Mouse (Mus musculus): Measurements from ENCODE around the gene Samd14. TPM values are rescaled to one million over a fixed set of nuclear protein-coding genes. Genes with fewer than 3 reads are reported as not detected.

Gene Samd14
- polyA plus RNA-seq, 1 experiment: 3.2 TPM

DNA sequence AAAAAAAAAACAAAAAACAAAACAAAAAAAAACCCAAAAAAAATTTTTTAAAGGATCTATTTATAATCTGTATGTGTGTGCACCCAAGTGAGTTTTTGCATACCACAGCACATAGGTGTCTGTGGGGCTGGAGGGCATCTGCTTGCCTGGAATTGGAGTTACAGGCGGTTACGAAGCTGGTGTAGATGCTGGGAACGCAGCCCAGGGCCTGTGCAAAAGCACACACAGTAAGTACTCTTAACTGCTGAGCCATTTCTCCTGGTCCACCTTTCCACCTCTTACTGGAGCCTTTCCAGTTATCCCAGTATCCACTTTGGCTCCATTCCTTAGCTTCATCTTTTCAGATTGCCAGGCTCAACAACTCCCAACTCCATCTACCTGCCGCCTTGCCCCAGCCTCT, 33.4 kb downstream of the Samd14 start:
- Histone ChIP-seq H3K4me1 (ENCODE audit: control insufficient read depth, insufficient read depth, low read length) (peaks cover 18% of the 10 kb centered on the region), H3K4me3 (ENCODE audit: insufficient read depth, low read depth, low read length) (no peak overlapping the region), H3K27me3 (replicated peaks; ENCODE audit: control insufficient read depth, insufficient read depth, low read length) (no peaks in the 10 kb centered on the region), H3K36me3 (ENCODE audit: control insufficient read depth, insufficient read depth, low read length) (no peaks in the 10 kb centered on the region), H3K27ac (ENCODE audit: insufficient read depth, low read depth, low read length) (no peak overlapping the region)
- TF ChIP-seq POLR2A (IDR thresholded peaks at IDR 0.05; ENCODE audit: low read depth, low read length) (no peak), CTCF (conservative IDR thresholded peaks at IDR 0.05; ENCODE audit: insufficient read depth, insufficient read length, low read depth, low read length) (no peak)
- DNase-seq: no peak
- WGBS: 94% methylated on average over 4 of the region's 4 CpGs

DNA sequence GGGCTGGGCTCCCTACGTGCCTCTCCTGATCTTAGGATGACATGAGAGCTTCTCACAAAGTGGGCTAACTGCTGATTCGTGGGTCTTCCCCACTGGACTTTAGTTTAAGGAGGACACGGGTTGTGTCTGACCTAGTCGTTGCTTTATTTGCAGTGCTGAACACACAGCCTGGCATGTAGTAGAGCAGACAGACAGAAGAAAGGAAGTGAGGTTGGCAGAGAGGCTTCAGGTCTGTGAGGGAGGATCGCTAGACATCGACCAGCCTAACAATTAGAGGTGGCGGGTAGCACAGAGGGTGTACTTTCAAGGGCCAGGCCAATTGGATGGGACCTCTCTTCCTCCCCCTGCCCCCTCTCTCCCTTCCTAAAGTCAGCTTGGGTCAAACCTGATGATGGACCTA, 33.9 kb downstream of the Samd14 start:
- DNase-seq: no peak
- 65% methylated on average over 7 of the region's 7 CpGs for WGBS
- H3K36me3 ChIP-seq (ENCODE audit: control insufficient read depth, insufficient read depth, low read length): no peaks in the 10 kb centered on the region
- peaks cover 13% of the 10 kb centered on the region for H3K4me1 ChIP-seq (ENCODE audit: control insufficient read depth, insufficient read depth, low read length)
- H3K27me3 ChIP-seq (replicated peaks; ENCODE audit: control insufficient read depth, insufficient read depth, low read length): no peaks in the 10 kb centered on the region
- TF ChIP-seq POLR2A (IDR thresholded peaks at IDR 0.05; ENCODE audit: low read depth, low read length): no peak
- TF ChIP-seq CTCF (conservative IDR thresholded peaks at IDR 0.05; ENCODE audit: insufficient read depth, insufficient read length, low read depth, low read length): no peak
- no peak overlapping the region for H3K27ac ChIP-seq (ENCODE audit: insufficient read depth, low read depth, low read length)
- no peak overlapping the region for H3K4me3 ChIP-seq (ENCODE audit: insufficient read depth, low read depth, low read length)

DNA sequence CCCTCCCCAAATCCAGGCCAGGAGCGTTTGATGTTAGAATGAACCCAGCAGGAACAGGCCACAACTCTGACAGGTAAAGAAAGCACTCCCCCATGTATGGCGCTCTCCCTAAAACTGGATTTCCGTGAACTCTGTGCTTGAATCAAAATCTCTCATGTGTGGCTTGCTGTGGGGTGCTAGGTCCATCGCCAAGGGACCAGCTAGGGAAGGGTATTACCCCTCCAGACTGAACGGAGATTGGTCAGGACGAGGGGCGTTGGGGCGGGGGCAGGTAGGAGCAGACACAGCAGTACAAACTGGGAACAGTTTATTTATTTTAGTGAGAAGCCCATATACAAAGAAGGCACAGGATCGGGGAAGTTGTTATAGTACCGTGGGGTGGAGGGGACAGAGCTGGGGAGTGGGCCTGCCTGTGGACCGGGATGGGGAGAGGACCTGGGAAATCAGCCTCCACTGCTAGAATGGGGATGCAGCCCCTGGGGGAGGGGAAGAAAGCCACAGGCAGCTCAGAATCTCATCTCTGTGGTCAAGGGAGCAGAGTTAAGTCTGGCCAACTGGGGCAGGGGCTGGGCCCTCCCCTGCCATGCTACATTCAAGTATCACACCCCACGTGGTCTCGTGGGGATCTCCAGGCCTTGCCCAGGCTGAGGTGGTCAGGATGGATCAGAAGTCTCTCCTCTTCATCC, 34.6 kb downstream of the Samd14 start:
- Histone ChIP-seq H3K4me1 (ENCODE audit: control insufficient read depth, insufficient read depth, low read length) (peaks cover 9% of the 10 kb centered on the region), H3K36me3 (ENCODE audit: control insufficient read depth, insufficient read depth, low read length) (no peaks in the 10 kb centered on the region), H3K27ac (ENCODE audit: insufficient read depth, low read depth, low read length) (no peak overlapping the region), H3K27me3 (replicated peaks; ENCODE audit: control insufficient read depth, insufficient read depth, low read length) (no peaks in the 10 kb centered on the region), H3K4me3 (ENCODE audit: insufficient read depth, low read depth, low read length) (no peak overlapping the region)
- WGBS: 72% methylated on average over 13 of the region's 13 CpGs
- TF ChIP-seq CTCF (conservative IDR thresholded peaks at IDR 0.05; ENCODE audit: insufficient read depth, insufficient read length, low read depth, low read length): no peak
- no peak for TF ChIP-seq POLR2A (IDR thresholded peaks at IDR 0.05; ENCODE audit: low read depth, low read length)
- no peak for DNase-seq

DNA sequence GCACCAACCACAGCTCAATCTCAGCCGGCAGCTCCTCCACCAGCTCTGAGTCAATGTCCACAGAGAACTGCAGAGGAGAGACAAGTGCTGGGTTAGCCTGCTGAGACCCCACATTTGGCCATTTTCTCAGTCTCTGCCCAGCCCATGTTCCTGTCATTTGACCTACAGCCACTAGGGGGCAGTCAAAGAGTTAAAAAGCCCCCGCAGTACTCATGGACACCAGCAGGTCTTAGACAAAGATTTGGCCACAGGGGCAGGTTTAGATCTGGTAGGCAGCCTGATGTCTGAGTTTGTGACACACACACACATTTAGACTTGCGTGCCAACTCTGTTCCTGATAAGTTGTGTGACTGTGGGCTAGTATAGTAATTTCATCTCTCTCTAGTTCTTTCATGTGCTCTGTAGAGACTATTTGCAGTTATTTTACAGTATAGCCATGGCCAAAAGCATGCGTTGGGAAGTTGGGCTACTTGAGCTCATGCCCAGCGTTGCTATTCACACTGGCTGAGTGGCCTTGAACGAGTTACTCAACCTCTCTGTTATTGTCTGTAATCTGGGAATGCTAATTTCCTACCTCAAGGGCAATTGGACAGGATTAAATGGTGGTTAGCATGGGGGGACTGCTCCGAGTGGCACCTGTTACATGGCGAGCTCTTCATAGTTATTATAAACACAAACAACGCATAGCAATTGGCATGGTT, 37.5 kb downstream of the Samd14 start:
- peak; percentile 69 for DNase-seq
- TF ChIP-seq CTCF (conservative IDR thresholded peaks at IDR 0.05; ENCODE audit: insufficient read depth, insufficient read length, low read depth, low read length) (peak; percentile 87), POLR2A (IDR thresholded peaks at IDR 0.05; ENCODE audit: low read depth, low read length) (no peak)
- WGBS: 61% methylated on average over 9 of the region's 9 CpGs
- Histone ChIP-seq H3K4me3 (ENCODE audit: insufficient read depth, low read depth, low read length) (no peak overlapping the region), H3K27me3 (replicated peaks; ENCODE audit: control insufficient read depth, insufficient read depth, low read length) (no peaks in the 10 kb centered on the region), H3K27ac (ENCODE audit: insufficient read depth, low read depth, low read length) (no peak overlapping the region), H3K36me3 (ENCODE audit: control insufficient read depth, insufficient read depth, low read length) (no peaks in the 10 kb centered on the region), H3K4me1 (ENCODE audit: control insufficient read depth, insufficient read depth, low read length) (no peaks in the 10 kb centered on the region; the same call in 1 of the 2 replicates)

DNA sequence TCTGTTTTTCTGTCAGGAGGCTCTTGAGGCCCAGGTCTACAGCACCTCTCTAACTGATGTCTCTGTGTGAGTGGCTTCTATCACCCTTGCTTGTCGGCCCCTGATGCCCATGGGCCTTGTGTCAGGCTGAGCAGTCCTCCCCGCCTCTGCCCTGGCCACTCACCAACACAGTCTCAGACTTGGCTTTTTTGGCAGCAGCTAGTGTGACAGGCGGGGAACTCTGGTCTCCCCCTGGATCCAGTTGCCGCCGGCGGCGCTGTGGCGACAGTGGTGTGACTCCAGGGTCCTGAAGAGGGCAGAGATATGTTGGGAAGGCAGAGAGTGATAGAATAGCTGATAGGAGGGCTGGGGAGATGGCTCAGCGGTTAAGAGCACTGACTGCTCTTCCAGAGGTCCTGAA, 43.4 kb downstream of the Samd14 start:
- peaks cover 3% of the 10 kb centered on the region for H3K36me3 ChIP-seq (ENCODE audit: control insufficient read depth, insufficient read depth, low read length)

DNA sequence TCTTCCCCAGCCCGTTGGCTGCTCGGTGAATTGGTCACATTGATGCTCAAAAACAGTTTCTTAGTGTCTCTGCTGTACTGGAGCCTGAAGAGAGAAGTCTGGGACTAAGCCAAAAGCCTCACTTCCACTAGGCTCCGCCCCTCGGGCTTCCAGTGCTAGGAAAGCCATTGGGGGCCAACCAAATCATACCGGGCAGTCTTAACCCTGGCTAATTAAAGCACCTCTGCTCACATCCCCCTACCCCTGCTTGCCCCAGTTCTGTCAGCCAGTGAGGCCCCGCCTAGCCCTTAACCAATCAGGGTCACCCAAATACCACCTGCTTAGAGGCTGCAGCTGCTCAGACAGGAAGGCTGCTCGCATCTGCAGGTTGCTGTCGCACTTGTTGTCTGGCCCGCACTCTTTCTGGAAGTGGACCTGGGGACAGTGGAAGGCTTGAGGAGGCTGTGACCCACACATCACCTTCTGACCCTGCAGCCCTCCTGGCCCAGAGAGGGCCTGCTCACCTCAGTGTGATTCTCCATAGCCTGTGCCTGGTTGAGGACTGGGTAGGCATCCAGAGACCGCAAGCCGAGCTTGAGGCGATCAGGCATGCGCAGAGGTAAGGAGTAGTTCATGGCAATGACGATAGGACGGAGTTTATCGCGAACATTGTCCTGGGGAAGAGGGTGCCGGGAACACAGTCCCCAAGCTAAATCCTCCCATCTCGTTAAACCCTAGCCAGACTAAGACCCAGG, 47.3 kb downstream of the Samd14 start:
- no peak overlapping the region for H3K4me3 ChIP-seq (ENCODE audit: insufficient read depth, low read depth, low read length)
- H3K27me3 ChIP-seq (replicated peaks; ENCODE audit: control insufficient read depth, insufficient read depth, low read length): no peaks in the 10 kb centered on the region
- H3K27ac ChIP-seq (ENCODE audit: insufficient read depth, low read depth, low read length): no peak overlapping the region
- no peak for DNase-seq
- WGBS: 75% methylated on average over 19 of the region's 19 CpGs
- peaks cover 6% of the 10 kb centered on the region for H3K36me3 ChIP-seq (ENCODE audit: control insufficient read depth, insufficient read depth, low read length)
- H3K4me1 ChIP-seq (ENCODE audit: control insufficient read depth, insufficient read depth, low read length): no peaks in the 10 kb centered on the region
- no peak for TF ChIP-seq CTCF (conservative IDR thresholded peaks at IDR 0.05; ENCODE audit: insufficient read depth, insufficient read length, low read depth, low read length)
- no peak for TF ChIP-seq POLR2A (IDR thresholded peaks at IDR 0.05; ENCODE audit: low read depth, low read length)

More for the DNA sequence above, 43.4 kb downstream of the Samd14 start:
- DNase-seq: no peak
- Histone ChIP-seq H3K4me3 (ENCODE audit: insufficient read depth, low read depth, low read length) (no peak overlapping the region), H3K4me1 (ENCODE audit: control insufficient read depth, insufficient read depth, low read length) (no peaks in the 10 kb centered on the region), H3K27me3 (replicated peaks; ENCODE audit: control insufficient read depth, insufficient read depth, low read length) (no peaks in the 10 kb centered on the region), H3K27ac (ENCODE audit: insufficient read depth, low read depth, low read length) (no peak overlapping the region)
- TF ChIP-seq POLR2A (IDR thresholded peaks at IDR 0.05; ENCODE audit: low read depth, low read length) (no peak), CTCF (conservative IDR thresholded peaks at IDR 0.05; ENCODE audit: insufficient read depth, insufficient read length, low read depth, low read length) (no peak)
- 79% methylated on average over 9 of the region's 9 CpGs for WGBS
